ENCODE assay signal across 8 mouse cellular contexts in the genomic region with DNA sequence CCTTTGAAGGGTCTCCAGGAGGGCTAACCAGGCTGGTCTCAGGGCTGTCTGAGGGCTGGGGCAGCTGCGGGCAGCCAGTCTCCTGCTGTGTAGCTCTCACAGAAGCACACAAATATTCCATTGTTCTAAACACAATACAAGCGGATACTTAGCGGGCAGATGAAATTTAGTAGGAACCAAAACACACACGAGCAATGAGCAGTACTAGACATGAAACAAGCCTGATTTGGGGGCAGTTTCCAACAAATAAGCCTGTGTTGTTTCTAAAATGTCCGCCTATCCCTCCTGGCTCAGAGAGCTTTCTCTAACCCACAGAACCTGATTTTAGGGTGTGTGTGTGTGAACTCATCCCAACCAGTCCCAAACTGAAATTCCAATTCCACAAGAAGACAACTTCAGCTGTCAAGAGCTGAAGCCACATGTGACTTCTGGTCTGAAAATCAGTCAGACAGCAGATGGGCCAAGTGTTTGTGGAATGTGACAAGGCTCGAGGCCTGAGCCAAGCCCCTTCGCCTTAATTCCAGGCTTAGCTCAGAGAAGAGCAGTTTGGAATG. TPM values are rescaled to one million over a fixed set of nuclear protein-coding genes. Genes with fewer than 3 reads are reported as not detected.
DNase-seq lines count a peak whose midpoint lies in the region; ATAC-seq and TF ChIP-seq lines count a peak whose summit lies in the region.

No protein-coding gene starts in this region.

- no peak for DNase-seq in testis, postnatal 14 days (ENCODE audit: low spot score)
- DNase-seq in layer of hippocampus, postnatal 36 days, result no peak
- DNase-seq in right cerebral cortex, postnatal 14 days, result no peak
- no peak for DNase-seq in spleen, postnatal 4 days (ENCODE audit: low spot score in 2 of 2)

- peaks cover 24% of the 10 kb centered on the region for H3K4me1 ChIP-seq in testis, adult 2 months (ENCODE audit: control insufficient read depth, insufficient read depth, low read length)
- H3K4me1 ChIP-seq in forebrain, embryonic 16.5 days (replicated peaks; ENCODE audit: control insufficient read depth, insufficient read depth, low read length), result peaks cover 72% of the 10 kb centered on the region
- peaks cover 74% of the 10 kb centered on the region for H3K4me1 ChIP-seq in limb, embryonic 12.5 days (replicated peaks)
- H3K4me1 ChIP-seq in stomach, embryonic 15.5 days, result peaks cover 16% of the 10 kb centered on the region; the same call in 1 of the 2 replicates

- WGBS in forebrain, embryonic 16.5 days, result under 1% methylated on average over 7 of the region's 7 CpGs
- 29% methylated on average over 7 of the region's 7 CpGs for WGBS in limb, embryonic 12.5 days
- 36% methylated on average over 7 of the region's 7 CpGs for WGBS in stomach, embryonic 15.5 days

- no peaks in the 10 kb centered on the region for H3K27me3 ChIP-seq in testis, adult 2 months (ENCODE audit: control insufficient read depth, insufficient read depth, low read length)
- H3K27me3 ChIP-seq in forebrain, embryonic 16.5 days (replicated peaks; ENCODE audit: control insufficient read depth, insufficient read depth, low read length), result no peaks in the 10 kb centered on the region
- no peaks in the 10 kb centered on the region for H3K27me3 ChIP-seq in limb, embryonic 12.5 days
- no peaks in the 10 kb centered on the region for H3K27me3 ChIP-seq in stomach, embryonic 15.5 days (replicated peaks)

- H3K36me3 ChIP-seq in testis, adult 2 months (ENCODE audit: control insufficient read depth, insufficient read depth, low read length), result no peaks in the 10 kb centered on the region
- no peaks in the 10 kb centered on the region for H3K36me3 ChIP-seq in forebrain, embryonic 16.5 days (ENCODE audit: control insufficient read depth, insufficient read depth)
- H3K36me3 ChIP-seq in limb, embryonic 12.5 days, result no peaks in the 10 kb centered on the region
- H3K36me3 ChIP-seq in stomach, embryonic 15.5 days, result no peaks in the 10 kb centered on the region

- TF ChIP-seq CTCF in testis, adult 2 months (IDR thresholded peaks at IDR 0.05; ENCODE audit: control insufficient read depth, insufficient read depth, insufficient replicate concordance, low read depth, low read length), result no peak

- ATAC-seq in forebrain, embryonic 16.5 days, result no peak
- ATAC-seq in limb, embryonic 12.5 days (ENCODE audit: insufficient number of reproducible peaks, insufficient read depth, low FRiP score, low TSS enrichment, low read depth), result no peak
- no peak for ATAC-seq in stomach, embryonic 15.5 days (ENCODE audit: insufficient read depth, low FRiP score, low read depth)

- peak overlapping the region; percentile 62 for H3K4me2 ChIP-seq in forebrain, embryonic 16.5 days (ENCODE audit: low read length)
- no peak overlapping the region for H3K4me2 ChIP-seq in limb, embryonic 12.5 days
- no peak overlapping the region; the same call in 1 of the 2 replicates for H3K4me2 ChIP-seq in stomach, embryonic 15.5 days

- H3K4me3 ChIP-seq in testis, adult 2 months (ENCODE audit: control insufficient read depth, low read depth, low read length), result 0 out of 2 replicates have a peak overlapping the region, but pooled peaks have one; percentile 25
- H3K4me3 ChIP-seq in forebrain, embryonic 16.5 days (replicated peaks; ENCODE audit: low read length), result peak overlapping the region; percentile 48
- H3K4me3 ChIP-seq in limb, embryonic 12.5 days (replicated peaks), result no peak overlapping the region
- no peak overlapping the region for H3K4me3 ChIP-seq in stomach, embryonic 15.5 days (replicated peaks)

- TF ChIP-seq POLR2A in testis, adult 2 months (IDR thresholded peaks at IDR 0.05; ENCODE audit: control insufficient read depth, low read depth, low read length), result no peak

- H3K27ac ChIP-seq in testis, adult 2 months (ENCODE audit: control insufficient read depth, insufficient read depth, low read depth, low read length), result peak overlapping the region; percentile 80
- peak overlapping the region; percentile 94 for H3K27ac ChIP-seq in forebrain, embryonic 16.5 days (ENCODE audit: low read length)
- peak overlapping the region; percentile 83 for H3K27ac ChIP-seq in limb, embryonic 12.5 days
- H3K27ac ChIP-seq in stomach, embryonic 15.5 days, result peak overlapping the region; percentile 87

- no peaks in the 10 kb centered on the region for H3K9me3 ChIP-seq in forebrain, embryonic 16.5 days (ENCODE audit: control insufficient read depth, low read length)
- H3K9me3 ChIP-seq in limb, embryonic 12.5 days, result no peaks in the 10 kb centered on the region
- H3K9me3 ChIP-seq in stomach, embryonic 15.5 days, result no peaks in the 10 kb centered on the region

- H3K9ac ChIP-seq in forebrain, embryonic 16.5 days (replicated peaks; ENCODE audit: low read depth, low read length), result peak overlapping the region; percentile 52
- peak overlapping the region; percentile 13; the same call in 1 of the 2 replicates for H3K9ac ChIP-seq in limb, embryonic 12.5 days (replicated peaks)
- no peak overlapping the region for H3K9ac ChIP-seq in stomach, embryonic 15.5 days

RNA-seq across cellular contexts. Expression of gene Tuba1a, which starts 33.7 kb away (rescaled TPM):
- polyA plus RNA-seq in testis, adult 2 months (2012; rRNA removed), result 77.2 and 93.1 TPM in 2 replicates
- 16,411 and 16,831 TPM in 2 replicates for polyA plus RNA-seq in forebrain, embryonic 16.5 days (2015; fragmentation: Nextera tagmentation; extraction: Ambion mirVana)
- polyA plus RNA-seq in limb, embryonic 12.5 days (2016; fragmentation: Nextera tagmentation; extraction: Ambion mirVana), result 1,314 and 1,328 TPM in 2 replicates
- 915 and 964 TPM in 2 replicates for polyA plus RNA-seq in stomach, embryonic 15.5 days (2015; fragmentation: Nextera tagmentation; extraction: Ambion mirVana)
- 100 to 1,000 TPM; 868 to 949 TPM for total RNA-seq in layer of hippocampus, postnatal 36 days (2021)

RNA-seq across cellular contexts. Expression of gene Gm49450, which starts 33.8 kb away (rescaled TPM):
- 2.3 and 2.4 TPM in 2 replicates for polyA plus RNA-seq in testis, adult 2 months (2012; rRNA removed)
- polyA plus RNA-seq in forebrain, embryonic 16.5 days (2015; fragmentation: Nextera tagmentation; extraction: Ambion mirVana), result not detected in 2 replicates
- polyA plus RNA-seq in limb, embryonic 12.5 days (2016; fragmentation: Nextera tagmentation; extraction: Ambion mirVana), result not detected in 2 replicates
- not detected in 2 replicates for polyA plus RNA-seq in stomach, embryonic 15.5 days (2015; fragmentation: Nextera tagmentation; extraction: Ambion mirVana)
- not detected for total RNA-seq in layer of hippocampus, postnatal 36 days (2021)

RNA-seq across cellular contexts. Expression of gene Tuba1c, which starts 42.5 kb away (rescaled TPM):
- polyA plus RNA-seq in testis, adult 2 months (2012; rRNA removed), result 223 and 227 TPM in 2 replicates
- 42.1 and 48.9 TPM in 2 replicates for polyA plus RNA-seq in forebrain, embryonic 16.5 days (2015; fragmentation: Nextera tagmentation; extraction: Ambion mirVana)
- 128 and 135 TPM in 2 replicates for polyA plus RNA-seq in limb, embryonic 12.5 days (2016; fragmentation: Nextera tagmentation; extraction: Ambion mirVana)
- polyA plus RNA-seq in stomach, embryonic 15.5 days (2015; fragmentation: Nextera tagmentation; extraction: Ambion mirVana), result 196 and 204 TPM in 2 replicates
- total RNA-seq in layer of hippocampus, postnatal 36 days (2021), result 10 to 100 TPM; 56.8 to 66.3 TPM

RNA-seq across cellular contexts. Expression of gene Tuba1b, which starts 52.8 kb away (rescaled TPM):
- polyA plus RNA-seq in testis, adult 2 months (2012; rRNA removed), result 124 and 148 TPM in 2 replicates
- 1,178 and 1,185 TPM in 2 replicates for polyA plus RNA-seq in forebrain, embryonic 16.5 days (2015; fragmentation: Nextera tagmentation; extraction: Ambion mirVana)
- 1,691 and 1,695 TPM in 2 replicates for polyA plus RNA-seq in limb, embryonic 12.5 days (2016; fragmentation: Nextera tagmentation; extraction: Ambion mirVana)
- polyA plus RNA-seq in stomach, embryonic 15.5 days (2015; fragmentation: Nextera tagmentation; extraction: Ambion mirVana), result 1,197 and 1,299 TPM in 2 replicates
- total RNA-seq in layer of hippocampus, postnatal 36 days (2021), result 100 to 1,000 TPM; 469 to 520 TPM

Comparison
In these comparisons a context has a peak if more than half of its experiments do, and no peak if none do; other contexts are left out.
1. H3K4me3 ChIP-seq: peak in testis, adult 2 months (single experiment) and forebrain, embryonic 16.5 days (single experiment); none in limb, embryonic 12.5 days (single experiment) and stomach, embryonic 15.5 days (single experiment).
2. RNA of gene Tuba1a, which starts 33.7 kb away (polyA plus RNA-seq): 16,411 to 16,831 TPM in forebrain, embryonic 16.5 days; 1,314 to 1,328 TPM in limb, embryonic 12.5 days, 915 to 964 TPM in stomach, embryonic 15.5 days and 77.2 to 93.1 TPM in testis, adult 2 months; every median in the first group is over 10 times any median in the second.
3. Peak in every context shown above with its lines, with median percentiles within 50 percentile points of each other: H3K27ac ChIP-seq.